Mouse (Mus musculus): Measurements from ENCODE around the gene Rbfox2. TPM values are rescaled to one million over a fixed set of nuclear protein-coding genes. Genes with fewer than 3 reads are reported as not detected.

The Rbfox2 gene
- total and polyA plus RNA-seq, 3 experiments: 0.89 TPM; not detected in 2

GRCm38 (mm10) chr15:77225274-77225673 is 81.5 kb downstream of the Rbfox2 start:
- H3K4me2 ChIP-seq (ENCODE audit: insufficient read depth, low read depth, poor library complexity, severe bottlenecking): no peak overlapping the region
- TF ChIP-seq RAD21 (IDR thresholded peaks at IDR 0.05; ENCODE audit: low read depth, low read length) (peak; percentile 29), SMC3 (IDR thresholded peaks at IDR 0.05; ENCODE audit: low read depth, low read length) (peak; percentile 49), IRF4 (IDR thresholded peaks at IDR 0.05; ENCODE audit: low read depth, low read length) (no peak), ZMIZ1 (IDR thresholded peaks at IDR 0.05; ENCODE audit: low read depth, low read length) (no peak), RCOR1 (conservative IDR thresholded peaks at IDR 0.05; ENCODE audit: low read depth, low read length) (no peak), BHLHE40 (IDR thresholded peaks at IDR 0.05; ENCODE audit: low read depth, low read length) (no peak), CTCF (conservative IDR thresholded peaks at IDR 0.05 in 1 of 2, IDR thresholded peaks at IDR 0.05 in 1 of 2; ENCODE audit: low read depth in 2 of 2, low read length in 2 of 2) (peak; percentile 14 to 66; a peak in 2 of 4 replicates), USF2 (conservative IDR thresholded peaks at IDR 0.05; ENCODE audit: low read depth, low read length) (no peak), CHD2 (IDR thresholded peaks at IDR 0.05; ENCODE audit: low read length) (no peak), ZNF384 (IDR thresholded peaks at IDR 0.05; ENCODE audit: low read depth, low read length) (no peak), JUN (IDR thresholded peaks at IDR 0.05; ENCODE audit: insufficient read depth, low read depth, low read length) (no peak)
- no peaks in the 10 kb centered on the region for H3K79me2 ChIP-seq (replicated peaks; ENCODE audit: control insufficient read depth, extremely low read depth, insufficient read depth, poor library complexity, severe bottlenecking)
- peak; percentile 19 for DNase-seq (ENCODE audit: extremely low read depth)
- no peaks in the 10 kb centered on the region for H3K9me3 ChIP-seq (replicated peaks; ENCODE audit: low read length)
- no peak overlapping the region for H3K4me3 ChIP-seq (replicated peaks in 1 of 3; ENCODE audit: low read depth in 2 of 3, low read length in 2 of 3, poor library complexity in 1 of 3)
- dilution Hi-C loops (cut with MboI; ENCODE audit: extremely low pct_ligation_motif_present, extremely low pct_unique_long_range_greater_than_20kb, low sequenced_read_pairs): no loop called here
- no peak overlapping the region for H3K27ac ChIP-seq (ENCODE audit: insufficient read depth, low read depth)
- in situ Hi-C loops (cut with MboI; ENCODE audit: low pct_ligation_motif_present, low pct_unique_long_range_greater_than_20kb, low sequenced_read_pairs): loop anchor here (10.0 kb wide), 1 partner anchor 130 kb away; no protein-coding TSS in a partner anchor
- H3K27me3 ChIP-seq (replicated peaks): peaks cover 81% of the 10 kb centered on the region
- no peaks in the 10 kb centered on the region for H3K4me1 ChIP-seq (ENCODE audit: control insufficient read depth in 1 of 2, insufficient read depth in 2 of 2)
- no peaks in the 10 kb centered on the region for H3K36me3 ChIP-seq (replicated peaks in 1 of 2; ENCODE audit: control insufficient read depth in 1 of 2, insufficient read depth in 1 of 2, low read length in 1 of 2)
- H3K9ac ChIP-seq (ENCODE audit: insufficient read depth, low read depth): no peak overlapping the region

GRCm38 (mm10) chr15:77220833-77221232 is 86.0 kb downstream of the Rbfox2 start:
- H3K9ac ChIP-seq (ENCODE audit: insufficient read depth, low read depth): no peak overlapping the region
- H3K27me3 ChIP-seq (replicated peaks): peaks cover 85% of the 10 kb centered on the region
- H3K79me2 ChIP-seq (replicated peaks; ENCODE audit: control insufficient read depth, extremely low read depth, insufficient read depth, poor library complexity, severe bottlenecking): no peaks in the 10 kb centered on the region
- H3K4me2 ChIP-seq (ENCODE audit: insufficient read depth, low read depth, poor library complexity, severe bottlenecking): no peak overlapping the region
- H3K36me3 ChIP-seq (replicated peaks in 1 of 2; ENCODE audit: control insufficient read depth in 1 of 2, insufficient read depth in 1 of 2, low read length in 1 of 2): no peaks in the 10 kb centered on the region
- H3K27ac ChIP-seq (ENCODE audit: insufficient read depth, low read depth): no peak overlapping the region
- in situ Hi-C loops (cut with MboI; ENCODE audit: low pct_ligation_motif_present, low pct_unique_long_range_greater_than_20kb, low sequenced_read_pairs): loop anchor here (10.0 kb wide), 1 partner anchor 134 kb away; no protein-coding TSS in a partner anchor
- TF ChIP-seq BHLHE40 (IDR thresholded peaks at IDR 0.05; ENCODE audit: low read depth, low read length): no peak
- no peak for TF ChIP-seq CTCF (conservative IDR thresholded peaks at IDR 0.05 in 1 of 2, IDR thresholded peaks at IDR 0.05 in 1 of 2; ENCODE audit: low read depth in 2 of 2, low read length in 2 of 2)
- no peak for TF ChIP-seq ZKSCAN1 (IDR thresholded peaks at IDR 0.05; ENCODE audit: borderline replicate concordance, low read depth, low read length)
- no peak for TF ChIP-seq CHD2 (IDR thresholded peaks at IDR 0.05; ENCODE audit: low read length)
- TF ChIP-seq POLR2AphosphoS2 (IDR thresholded peaks at IDR 0.05; ENCODE audit: low read depth, low read length): no peak
- TF ChIP-seq USF1 (IDR thresholded peaks at IDR 0.05; ENCODE audit: low read depth, low read length): no peak
- TF ChIP-seq MXI1 (IDR thresholded peaks at IDR 0.05; ENCODE audit: low read depth, low read length): no peak
- no peak for TF ChIP-seq JUND (conservative IDR thresholded peaks at IDR 0.05; ENCODE audit: low read depth, low read length)
- no peak for TF ChIP-seq MAZ (IDR thresholded peaks at IDR 0.05; ENCODE audit: low read depth, low read length)
- TF ChIP-seq USF2 (conservative IDR thresholded peaks at IDR 0.05; ENCODE audit: low read depth, low read length): no peak
- no peak for TF ChIP-seq MEF2A (IDR thresholded peaks at IDR 0.05; ENCODE audit: borderline replicate concordance, low read depth, low read length)
- TF ChIP-seq RCOR1 (conservative IDR thresholded peaks at IDR 0.05; ENCODE audit: low read depth, low read length): no peak
- no peak for TF ChIP-seq UBTF (IDR thresholded peaks at IDR 0.05; ENCODE audit: low read depth, low read length)
- TF ChIP-seq MAFK (IDR thresholded peaks at IDR 0.05; ENCODE audit: insufficient replicate concordance, low read length): no peak
- TF ChIP-seq NELFE (IDR thresholded peaks at IDR 0.05; ENCODE audit: low read depth, low read length): no peak
- TF ChIP-seq RAD21 (IDR thresholded peaks at IDR 0.05; ENCODE audit: low read depth, low read length): no peak
- TF ChIP-seq IRF4 (IDR thresholded peaks at IDR 0.05; ENCODE audit: low read depth, low read length): no peak
- no peak for TF ChIP-seq PAX5 (IDR thresholded peaks at IDR 0.05; ENCODE audit: low read length)
- TF ChIP-seq SIN3A (IDR thresholded peaks at IDR 0.05; ENCODE audit: low read length): no peak
- no peak overlapping the region for H3K4me3 ChIP-seq (replicated peaks in 1 of 3; ENCODE audit: low read depth in 2 of 3, low read length in 2 of 3, poor library complexity in 1 of 3)
- H3K4me1 ChIP-seq (ENCODE audit: control insufficient read depth in 1 of 2, insufficient read depth in 2 of 2): no peaks in the 10 kb centered on the region
- no peak for DNase-seq (ENCODE audit: extremely low read depth)
- dilution Hi-C loops (cut with MboI; ENCODE audit: extremely low pct_ligation_motif_present, extremely low pct_unique_long_range_greater_than_20kb, low sequenced_read_pairs): no loop called here
- no peaks in the 10 kb centered on the region for H3K9me3 ChIP-seq (replicated peaks; ENCODE audit: low read length)
